Mouse (Mus musculus) bone marrow macrophage, adult 2 months (primary cell): ENCODE results near the gene Wdr45b.
A peak's percentile ranks its signal among the peaks of the same experiment; 100 is the strongest.

Source experiments
- CTCF ChIP-seq: IDR thresholded peaks from 2 replicates; pipeline ENCODE4 v1.5.1; 2012; ENCODE audit warnings: low read depth, mild to moderate bottlenecking, low read length, moderate library complexity
- POLR2A ChIP-seq: IDR thresholded peaks from 2 replicates; pipeline ENCODE4 v1.6.1; 2012; ENCODE audit warnings: mild to moderate bottlenecking, low read depth, low read length, borderline replicate concordance

GRCm38 (mm10) chr11:121354091-121354707, at the start of gene Wdr45b:
- TF ChIP-seq CTCF (no peak), POLR2A (0 out of 2 replicates have a peak, but pooled peaks have one; percentile 75)
